Mouse (Mus musculus) midbrain, postnatal 0 days (tissue): Measurements from ENCODE around the gene Rabgef1. TPM values are rescaled to one million over a fixed set of nuclear protein-coding genes. Genes with fewer than 3 reads are reported as not detected.

Experiments used
- ATAC-seq: fragments of 200-750 bp; cut with Nextera tagmentation; 2 replicates; pipeline ENCODE4 v1.8.0; 2017; ENCODE audit warnings: moderate number of reproducible peaks, mild to moderate bottlenecking, moderate TSS enrichment, moderate library complexity; ENCODE audit not compliant: low FRiP score
- DNase-seq: peaks from one replicate; pipeline ENCODE4 v3.0.0-alpha.2; 2015; ENCODE audit warnings: low spot score
- H3K27ac ChIP-seq: fragments of 300-500 bp; sonication (generic); 2 replicates; pipeline ENCODE4 v1.5.1; 2014; ENCODE audit warnings: low read depth, mild to moderate bottlenecking, low read length, mixed read lengths
- H3K27me3 ChIP-seq: fragments of 300-500 bp; sonication (generic); 2 replicates; pipeline ENCODE4 v1.6.1; 2014; ENCODE audit warnings: low read length, control low read depth, mixed read lengths; ENCODE audit not compliant: insufficient read depth
- H3K36me3 ChIP-seq: fragments of 300-500 bp; sonication (generic); 2 replicates; pipeline ENCODE4 v1.6.1; 2014; ENCODE audit warnings: low read length, control low read depth, mixed read lengths; ENCODE audit not compliant: insufficient read depth
- H3K4me1 ChIP-seq: fragments of 300-500 bp; sonication (generic); 2 replicates; pipeline ENCODE4 v1.6.1; 2014; ENCODE audit warnings: mild to moderate bottlenecking, control low read depth, antibody characterized with exemption, low read length, mixed read lengths; ENCODE audit not compliant: insufficient read depth
- H3K4me2 ChIP-seq: fragments of 300-500 bp; sonication (generic); 2 replicates; pipeline ENCODE4 v1.6.1; 2014; ENCODE audit warnings: low read depth, mild to moderate bottlenecking, low read length, mixed read lengths; ENCODE audit not compliant: poor library complexity, severe bottlenecking
- H3K4me3 ChIP-seq: fragments of 300-500 bp; sonication (generic); 2 replicates; pipeline ENCODE4 v1.5.1; 2014; ENCODE audit warnings: low read depth, mild to moderate bottlenecking, low read length, moderate library complexity
- H3K9ac ChIP-seq: fragments of 300-500 bp; sonication (generic); replicated peaks from 2 replicates; pipeline ENCODE4 v1.6.1; 2014; ENCODE audit warnings: mild to moderate bottlenecking, low read length, moderate library complexity, mixed read lengths; ENCODE audit not compliant: poor library complexity, severe bottlenecking
- H3K9me3 ChIP-seq: fragments of 300-500 bp; sonication (generic); 2 replicates; pipeline ENCODE4 v1.6.1; 2016; ENCODE audit warnings: low read length, control low read depth
- CTCF ChIP-seq: IDR thresholded peaks from 2 replicates; pipeline ENCODE4 v1.5.1; 2016; ENCODE audit warnings: antibody characterized with exemption, mild to moderate bottlenecking
- WGBS: fragments of 180-500 bp; shearing (Covaris S2); extraction: QIAGEN DNeasy Blood & Tissue Kit; methylation state at CpG from one replicate; pipeline ENCODE4 v1.1.7; 2014; 5-methylcytosine and 5-hydroxymethylcytosine counted together
- polyA plus RNA-seq: library from polyadenylated mRNA; unstranded; fragments of >200 nt; fragmentation: Nextera tagmentation; extraction: Ambion mirVana; gene quantifications from 2 replicates; pipeline ENCODE4 v1.2.1, GENCODE M21; 2015
- total RNA-seq: library from RNA; depleted of rRNA; stranded (reverse); fragments of >200 nt; gene quantifications from 2 replicates; pipeline ENCODE4 v1.2.3, GENCODE M21; 2014

Rabgef1 gene
- total and polyA plus RNA-seq, 2 experiments from 2014 or later, result 24.2 to 31.3 TPM

GRCm38 (mm10) chr5:130145961-130146360, 25.6 kb upstream of the Rabgef1 start:
- Histone ChIP-seq H3K9ac (peak overlapping the region; percentile 83), H3K9me3 (no peaks in the 10 kb centered on the region), H3K27me3 (no peaks in the 10 kb centered on the region), H3K27ac (no peak overlapping the region), H3K4me1 (no peaks in the 10 kb centered on the region; the same call in 1 of the 2 replicates), H3K4me3 (peak overlapping the region; percentile 74), H3K36me3 (peaks cover 8% of the 10 kb centered on the region; the same call in 1 of the 2 replicates), H3K4me2 (peak overlapping the region; percentile 71)
- WGBS, result 84% methylated on average over 8 of the region's 8 CpGs
- no peak for TF ChIP-seq CTCF
- DNase-seq (no peak), ATAC-seq (no peak)

DNA sequence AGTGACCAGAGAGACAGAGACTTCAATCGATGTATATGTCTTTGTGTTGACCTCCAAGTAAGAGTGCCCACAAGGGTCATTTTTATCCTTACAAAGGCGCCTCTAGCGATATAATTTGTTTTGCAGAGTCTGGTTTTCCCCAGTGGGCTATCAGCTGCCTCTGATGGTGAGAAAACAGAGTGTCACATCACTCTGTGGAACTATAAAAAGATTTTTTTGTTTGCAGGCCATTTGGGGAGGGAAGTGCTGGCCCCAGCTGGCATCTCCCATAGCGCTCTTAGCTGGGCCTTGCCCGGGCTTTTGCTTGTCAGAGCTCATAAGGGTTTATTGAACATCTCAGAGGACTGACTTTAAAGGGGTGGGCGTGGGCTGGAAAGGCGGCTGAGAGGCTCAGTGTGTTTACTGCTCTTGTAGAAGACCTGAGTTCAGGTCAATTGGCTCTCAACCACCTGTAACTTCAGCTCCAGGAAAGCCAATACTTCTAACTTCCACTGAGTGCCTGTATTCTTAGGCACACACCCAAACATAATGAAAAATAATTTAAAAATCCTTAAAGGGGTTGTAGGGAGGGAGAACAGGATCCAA, 21.8 kb upstream of the Rabgef1 start:
- no peak overlapping the region for H3K4me3 ChIP-seq
- no peaks in the 10 kb centered on the region; the same call in 1 of the 2 replicates for H3K4me1 ChIP-seq
- ATAC-seq (no peak), DNase-seq (no peak)
- H3K27ac ChIP-seq, result no peak overlapping the region
- WGBS, result 85% methylated on average over 7 of the region's 7 CpGs
- H3K9ac ChIP-seq, result no peak overlapping the region
- H3K27me3 ChIP-seq, result no peaks in the 10 kb centered on the region
- no peak for TF ChIP-seq CTCF
- no peaks in the 10 kb centered on the region for H3K9me3 ChIP-seq
- no peak overlapping the region for H3K4me2 ChIP-seq
- H3K36me3 ChIP-seq, result peaks cover 28% of the 10 kb centered on the region

DNA sequence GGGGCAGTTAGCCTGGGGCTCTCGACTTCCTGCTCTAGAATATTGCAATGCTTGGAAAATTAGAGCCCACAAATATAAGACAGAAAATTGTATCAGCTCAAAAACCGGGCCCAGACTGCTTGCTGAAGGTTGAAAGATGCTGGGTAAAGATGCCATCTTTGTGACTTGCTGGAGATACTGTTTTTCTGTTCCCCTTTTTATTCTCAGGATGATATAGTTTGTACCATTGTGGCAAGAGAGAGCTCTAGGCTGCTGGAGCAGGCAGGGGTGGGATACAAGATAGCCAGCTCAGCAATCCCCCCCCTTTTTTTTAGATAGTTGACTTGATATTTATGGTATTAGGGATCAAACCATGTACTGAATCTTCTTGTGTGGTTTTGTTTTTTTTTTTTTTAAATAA, 17.3 kb upstream of the Rabgef1 start:
- H3K36me3 ChIP-seq, result peaks cover 28% of the 10 kb centered on the region
- 91% methylated on average over 2 of the region's 2 CpGs for WGBS
- H3K9ac ChIP-seq, result no peak overlapping the region
- TF ChIP-seq CTCF, result no peak
- H3K4me3 ChIP-seq, result no peak overlapping the region
- H3K9me3 ChIP-seq, result no peaks in the 10 kb centered on the region
- H3K4me2 ChIP-seq, result no peak overlapping the region
- no peaks in the 10 kb centered on the region for H3K27me3 ChIP-seq
- DNase-seq (no peak), ATAC-seq (no peak)
- H3K27ac ChIP-seq, result no peak overlapping the region
- no peaks in the 10 kb centered on the region for H3K4me1 ChIP-seq

DNA sequence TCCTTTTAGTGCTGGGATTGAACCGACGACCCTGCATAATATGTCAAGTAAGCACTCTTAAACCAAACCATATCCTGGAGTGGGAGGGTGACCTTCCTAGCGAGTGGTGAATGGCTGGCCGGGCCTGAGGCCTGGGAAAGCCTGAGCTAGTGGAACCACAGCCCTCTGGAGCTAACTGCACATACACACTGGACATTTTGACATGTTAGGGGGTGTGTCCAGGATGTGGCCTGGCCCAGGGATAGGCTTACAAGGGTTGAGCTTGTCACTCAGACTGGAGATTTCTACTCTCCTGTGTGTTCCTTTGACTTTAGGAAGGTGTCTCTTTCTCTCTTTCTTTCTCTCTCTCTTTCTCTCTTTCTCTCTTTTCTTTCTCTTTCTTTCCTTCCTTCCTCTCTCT, 13.1 kb upstream of the Rabgef1 start:
- Histone ChIP-seq H3K4me1 (no peaks in the 10 kb centered on the region), H3K27ac (no peak overlapping the region), H3K4me3 (no peak overlapping the region), H3K36me3 (no peaks in the 10 kb centered on the region), H3K9me3 (no peaks in the 10 kb centered on the region), H3K4me2 (no peak overlapping the region), H3K27me3 (no peaks in the 10 kb centered on the region), H3K9ac (no peak overlapping the region)
- no peak for ATAC-seq
- DNase-seq, result no peak
- no peak for TF ChIP-seq CTCF
- WGBS, result 77% methylated on average over 4 of the region's 4 CpGs

- 60% methylated on average over 7 of the region's 7 CpGs for WGBS
- ATAC-seq, result no peak
Measured at GRCm38 (mm10) chr5:130159761-130160201, 11.8 kb upstream of the Rabgef1 start.

DNA sequence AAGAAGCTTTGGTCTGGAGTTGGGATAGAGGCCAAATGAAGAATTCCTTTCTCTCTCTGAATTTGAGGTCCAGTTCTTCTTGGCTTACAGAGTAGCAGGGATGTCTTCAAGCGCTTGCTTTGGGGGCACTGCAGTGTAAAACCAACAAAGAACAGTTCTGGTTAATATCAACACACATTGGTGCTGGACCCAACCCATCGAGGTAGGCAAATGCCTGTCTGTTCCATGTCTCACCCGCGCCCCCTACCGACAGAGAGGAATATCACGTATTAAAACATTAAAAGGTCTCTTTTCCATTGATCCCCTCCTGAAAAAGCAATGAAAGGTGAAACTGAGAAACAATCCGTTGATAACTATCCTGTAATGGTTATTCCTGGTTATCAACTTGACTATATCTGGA, 7.9 kb upstream of the Rabgef1 start:
- no peaks in the 10 kb centered on the region for H3K27me3 ChIP-seq
- H3K9me3 ChIP-seq, result no peaks in the 10 kb centered on the region
- no peaks in the 10 kb centered on the region for H3K4me1 ChIP-seq
- peak; percentile 78 for TF ChIP-seq CTCF
- H3K36me3 ChIP-seq, result no peaks in the 10 kb centered on the region
- H3K4me3 ChIP-seq, result no peak overlapping the region
- DNase-seq, result peak; percentile 62
- H3K27ac ChIP-seq, result no peak overlapping the region
- H3K4me2 ChIP-seq, result no peak overlapping the region
- no peak for ATAC-seq
- WGBS, result 5% methylated on average over 7 of the region's 7 CpGs
- no peak overlapping the region for H3K9ac ChIP-seq

More at GRCm38 (mm10) chr5:130159761-130160201, 11.8 kb upstream of the Rabgef1 start:
- Histone ChIP-seq H3K4me1 (no peaks in the 10 kb centered on the region), H3K4me2 (no peak overlapping the region), H3K36me3 (no peaks in the 10 kb centered on the region), H3K27ac (no peak overlapping the region), H3K27me3 (no peaks in the 10 kb centered on the region), H3K9me3 (no peaks in the 10 kb centered on the region), H3K4me3 (no peak overlapping the region), H3K9ac (no peak overlapping the region)
- no peak for TF ChIP-seq CTCF
- no peak for DNase-seq
